Mouse (Mus musculus) G1E-ER4 (cell line): Measurements from ENCODE around the gene Unc45a. TPM values are rescaled to one million over a fixed set of nuclear protein-coding genes. Genes with fewer than 3 reads are reported as not detected.

Experiments used
- GATA1 ChIP-seq: IDR thresholded peaks from one replicate; pipeline ENCODE4 v1.8.0; 2012; ENCODE audit warnings: low read length, inconsistent platforms
- polyA plus RNA-seq: library from polyadenylated mRNA; stranded (reverse); fragments of >175 nt; gene quantifications from 2 replicates; pipeline ENCODE4 v1.2.3, GENCODE M21; 2012

The Unc45a gene
- polyA plus RNA-seq, 1 experiment: 61.6 TPM

GRCm38 (mm10) chr7:80343270-80344018 lies 2.6 kb upstream of the Unc45a start:
- no peak for TF ChIP-seq GATA1

- no peak for TF ChIP-seq GATA1
These were observed 2.1 kb upstream of the Unc45a start, which contains the start of gene Hddc3 for GRCm38 (mm10) chr7:80342858-80343257. Hddc3 (plus strand) TSS chr7:80343104.

GRCm38 (mm10) chr7:80341793-80342192 lies 988 bp upstream of the Unc45a start:
- no peak for TF ChIP-seq GATA1

- TF ChIP-seq GATA1: no peak
These were observed 794 bp downstream of the Unc45a start for GRCm38 (mm10) chr7:80339793-80340628.

DNA sequence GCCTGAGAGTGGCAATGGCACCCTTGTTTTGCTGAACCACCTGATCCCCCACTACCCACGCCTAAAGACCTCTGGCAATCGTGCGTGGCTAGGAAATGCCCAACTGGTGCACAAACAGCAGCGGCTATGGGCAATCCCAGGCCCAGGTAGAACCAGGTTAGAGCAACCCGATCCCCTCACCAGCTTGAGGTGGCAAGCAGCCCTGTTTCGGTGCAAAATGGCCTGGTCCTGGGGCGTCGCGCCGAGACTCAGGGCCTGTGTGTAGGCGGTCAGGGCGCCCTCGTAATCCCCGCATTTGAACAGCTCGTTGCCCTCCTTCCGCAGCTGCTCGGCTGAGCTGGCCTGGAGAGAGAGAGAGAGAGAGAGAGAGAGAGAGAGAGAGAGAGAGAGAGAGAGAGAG lies 1.4 kb downstream of the Unc45a start:
- no peak for TF ChIP-seq GATA1

- TF ChIP-seq GATA1: no peak
These were observed 3.9 kb downstream of the Unc45a start for GRCm38 (mm10) chr7:80336932-80337331.

DNA sequence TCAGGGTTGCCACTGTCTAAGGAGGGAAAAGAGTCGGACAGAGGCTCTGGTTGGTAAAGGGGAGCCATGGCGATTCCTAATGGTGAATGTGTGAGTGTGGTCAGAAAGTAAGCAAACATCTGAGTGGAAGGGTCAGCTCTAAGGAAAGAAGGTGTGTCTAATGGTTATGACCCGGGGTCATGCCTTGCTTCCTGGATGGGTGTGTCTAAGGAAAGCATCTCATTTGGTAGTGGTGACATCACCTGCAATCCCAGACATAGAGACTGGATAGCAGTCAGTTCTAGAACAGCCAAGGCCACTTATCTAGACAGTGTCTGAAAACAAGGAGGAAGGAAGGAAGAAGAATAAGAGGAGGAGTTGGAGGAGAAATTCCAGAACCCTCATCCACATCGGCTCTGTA lies 6.0 kb downstream of the Unc45a start:
- TF ChIP-seq GATA1: no peak

GRCm38 (mm10) chr7:80331433-80331832 lies 9.4 kb downstream of the Unc45a start:
- TF ChIP-seq GATA1: no peak

- TF ChIP-seq GATA1: no peak
These were observed 10.5 kb downstream of the Unc45a start for GRCm38 (mm10) chr7:80330278-80330677.

DNA sequence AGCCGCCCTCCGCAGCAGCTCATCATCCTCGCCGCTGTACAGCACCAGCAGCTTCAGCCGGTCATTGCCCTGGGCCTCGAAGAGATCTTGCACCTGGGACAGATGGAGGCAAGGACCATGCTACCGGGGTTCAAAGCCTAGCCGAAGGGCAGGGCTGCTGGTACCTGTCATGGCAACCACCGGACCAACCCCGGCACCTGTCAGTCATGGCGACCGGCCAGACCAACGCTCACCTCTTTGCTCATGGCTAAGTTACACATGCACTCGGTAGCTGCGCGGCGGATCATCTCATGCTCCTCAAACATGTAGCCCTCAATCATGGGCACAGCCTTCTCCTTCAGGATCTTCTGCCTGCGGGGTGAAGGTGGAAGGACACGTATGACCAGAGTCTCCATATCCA lies 14.7 kb downstream of the Unc45a start:
- TF ChIP-seq GATA1: no peak

- no peak for TF ChIP-seq GATA1
These were observed 15.4 kb downstream of the Unc45a start for GRCm38 (mm10) chr7:80325292-80325868.

DNA sequence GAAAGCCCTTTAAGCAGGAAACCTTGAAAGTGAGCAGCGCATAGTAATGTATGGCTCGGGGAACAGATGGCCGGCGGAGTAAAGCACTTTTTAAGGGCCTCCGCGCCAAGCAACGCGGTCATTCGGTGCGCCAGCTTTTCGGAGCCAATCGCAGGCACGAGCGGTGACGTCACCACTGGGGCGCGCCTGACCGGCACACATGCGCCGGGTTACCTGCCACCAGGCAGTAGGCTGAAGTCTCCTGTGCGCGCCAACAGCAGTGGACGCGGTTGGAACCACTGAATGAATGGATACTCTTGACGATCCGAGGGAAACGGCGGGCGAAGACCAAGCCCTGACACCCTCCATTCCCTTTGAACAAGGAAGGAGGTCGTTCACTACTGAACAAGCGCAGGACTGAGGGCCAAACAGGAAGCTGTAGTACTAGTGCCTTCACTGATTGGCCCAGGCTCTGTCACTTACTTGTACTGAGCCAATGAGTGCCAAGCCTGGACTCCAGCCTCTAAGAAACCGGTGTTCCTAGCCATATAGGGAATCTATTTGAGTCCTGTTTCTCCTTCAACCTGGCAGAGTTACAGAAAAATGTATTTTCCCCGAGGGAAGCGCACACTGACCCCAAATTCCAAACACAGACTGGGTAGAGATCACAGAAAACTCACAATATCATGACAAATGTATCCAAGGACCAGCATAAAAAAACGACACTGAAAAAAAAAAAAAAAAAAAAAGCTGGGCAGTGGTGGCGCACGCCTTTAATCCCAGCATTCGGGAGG lies 16.6 kb downstream of the Unc45a start, which contains the start of gene Rccd1:
Gene Rccd1 (minus strand): TSS at position 412 of the 773 bp plus-strand sequence.
- no peak for TF ChIP-seq GATA1

- TF ChIP-seq GATA1: no peak
These were observed 17.5 kb downstream of the Unc45a start for GRCm38 (mm10) chr7:80323336-80323735.

- no peak for TF ChIP-seq GATA1
These were observed 20.8 kb downstream of the Unc45a start for GRCm38 (mm10) chr7:80319846-80320496.

DNA sequence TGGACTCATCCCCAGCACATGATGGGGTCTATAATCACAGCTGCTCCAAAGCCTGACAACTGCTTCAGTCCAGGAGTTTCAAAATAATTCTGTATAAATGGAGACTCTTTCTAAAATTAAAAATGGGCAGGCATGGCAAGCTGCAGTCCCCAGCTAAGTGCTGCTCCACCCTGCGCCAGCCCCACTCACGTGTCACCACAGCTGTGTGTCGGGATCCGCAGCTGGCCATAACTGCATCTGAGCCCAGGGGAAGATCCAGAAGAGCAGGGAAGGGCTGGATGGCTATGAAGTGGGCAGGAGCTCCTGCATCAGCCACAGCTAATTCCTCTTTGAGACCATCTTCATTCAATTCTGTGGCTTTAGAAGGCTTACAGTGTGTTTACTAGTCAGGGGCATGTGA lies 22.1 kb downstream of the Unc45a start:
- TF ChIP-seq GATA1: no peak
